Mouse (Mus musculus): ENCODE results near the gene Maz.

Maz gene

DNA sequence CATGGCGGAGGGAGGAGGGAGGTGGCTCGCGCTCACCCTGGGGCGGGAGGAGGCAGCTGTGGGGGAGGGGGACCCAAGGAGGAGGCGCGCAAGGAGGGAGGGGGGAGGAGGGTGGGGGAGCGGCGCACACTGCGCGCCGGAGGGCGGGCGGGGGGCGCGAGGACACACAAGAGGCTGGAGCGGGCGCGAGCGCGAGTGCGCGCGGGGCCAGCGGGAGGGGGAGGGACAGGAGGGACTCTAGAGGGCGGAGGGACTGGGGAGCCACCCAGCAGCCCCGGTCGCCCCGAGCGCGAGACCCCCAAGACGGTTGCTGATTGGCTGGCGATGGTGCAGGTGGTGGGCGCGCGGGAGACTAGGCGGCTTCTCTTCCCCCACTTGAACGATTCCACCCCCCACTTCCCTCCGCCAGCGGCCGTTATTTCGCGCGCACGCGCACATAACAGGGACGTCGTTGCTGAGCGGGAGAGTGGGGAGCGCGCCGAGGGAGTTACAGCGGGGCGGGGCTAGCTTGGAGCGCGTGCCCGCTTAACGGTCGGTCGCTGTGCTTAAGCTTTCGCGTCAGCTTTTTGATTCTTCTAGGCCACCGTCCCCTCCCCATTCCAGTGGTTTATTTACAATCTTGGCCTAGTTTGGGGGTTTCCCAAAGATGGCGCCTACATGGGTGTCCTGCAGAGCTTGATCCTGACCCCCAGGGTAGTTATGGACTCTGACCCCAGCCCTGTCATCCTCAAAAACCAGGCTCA, at the start of gene Maz:
Maz (minus strand) TSS at position 54 of the 743 bp plus-strand sequence.
- peak; percentile 97 to 99 for DNase-seq (ENCODE audit: low read depth in 2 of 2, low spot score in 2 of 2)

DNA sequence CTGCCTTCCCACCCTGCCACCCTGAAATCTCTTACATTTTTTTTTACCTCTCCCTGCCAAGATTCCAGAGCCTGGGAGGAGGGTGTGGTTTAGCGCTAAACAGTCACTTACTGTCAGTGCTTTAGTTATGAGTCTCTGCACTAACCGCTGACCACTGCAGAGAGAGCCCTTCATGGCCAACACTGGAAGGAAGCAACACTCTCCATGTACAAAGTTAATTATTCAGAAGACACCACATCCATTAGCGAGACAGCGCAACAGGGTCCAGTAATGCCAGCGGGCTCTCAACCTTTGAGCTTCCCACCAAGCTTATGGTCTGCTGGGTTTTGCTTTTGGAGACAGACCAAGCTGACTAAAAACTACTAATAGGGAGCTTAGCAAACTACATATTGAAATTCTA, 49.4 kb upstream of the Maz start:
- no peak for DNase-seq (ENCODE audit: low read depth in 2 of 2, low spot score in 2 of 2)

DNA sequence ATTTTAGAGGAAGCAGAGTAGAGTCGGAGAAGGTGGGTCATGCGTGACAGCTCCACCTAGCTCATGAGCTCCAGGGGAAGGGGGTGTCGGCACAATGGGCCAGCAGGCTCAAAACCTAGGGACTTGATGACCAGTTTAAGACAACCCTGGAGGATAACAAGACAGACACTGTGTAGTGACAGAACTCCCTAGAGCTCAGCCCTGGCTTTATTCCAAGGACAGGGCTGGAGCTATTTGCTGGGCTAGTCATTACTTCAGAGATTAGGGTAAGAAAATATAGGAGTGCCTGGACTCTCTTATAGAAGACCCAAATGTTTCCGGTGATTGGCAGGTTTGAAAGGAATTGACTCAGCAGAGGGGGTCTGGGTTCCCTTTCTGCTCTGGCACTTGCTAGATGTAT, 46.4 kb upstream of the Maz start:
- no peak for DNase-seq (ENCODE audit: low read depth in 2 of 2, low spot score in 2 of 2)

DNA sequence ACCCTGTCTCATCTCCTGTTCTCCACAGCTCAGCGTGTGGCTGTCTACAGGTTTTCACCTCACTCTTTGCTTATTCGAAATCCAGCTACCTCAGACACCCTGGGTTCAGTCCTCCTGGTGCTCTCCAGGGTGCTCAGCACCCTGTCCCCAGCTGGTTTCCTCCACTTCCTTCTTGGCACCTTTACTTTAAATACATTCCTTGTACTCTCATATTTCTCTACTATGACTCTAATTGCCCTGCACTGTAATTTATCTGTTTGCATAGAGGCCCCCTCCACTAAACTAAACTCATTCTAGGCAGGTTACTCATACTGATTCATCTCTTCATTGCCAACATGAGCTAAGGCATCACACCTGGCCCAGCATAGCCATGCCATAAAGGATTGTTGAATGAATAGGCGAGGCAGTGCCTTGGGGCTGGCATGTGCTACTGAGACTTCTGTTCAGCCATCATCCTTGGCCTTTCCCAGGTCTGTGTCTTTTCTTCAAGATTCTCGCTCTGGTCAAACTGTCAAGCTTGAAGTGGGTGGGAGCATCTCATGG, 44.1 kb upstream of the Maz start:
- DNase-seq (ENCODE audit: low read depth in 2 of 2, low spot score in 2 of 2): no peak

DNA sequence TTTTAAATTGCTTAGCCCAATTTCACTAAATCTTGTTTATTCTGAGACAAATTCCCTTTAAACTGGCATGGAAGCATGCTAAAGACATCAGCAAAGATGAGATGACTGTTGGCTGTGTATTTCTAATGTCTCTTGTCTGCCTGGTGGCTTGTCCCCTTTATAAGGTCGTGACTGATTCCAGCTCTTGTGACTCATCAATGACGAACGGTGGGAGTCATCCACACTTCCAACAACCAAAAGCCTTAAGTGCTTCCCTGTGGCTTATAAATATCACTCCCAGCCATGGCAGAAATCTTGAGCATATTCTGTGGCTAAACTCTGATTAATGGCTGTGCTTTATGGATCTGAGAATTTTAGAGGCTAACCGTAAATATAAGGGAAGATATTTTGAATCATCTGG, 39.5 kb upstream of the Maz start:
- DNase-seq (ENCODE audit: low read depth in 2 of 2, low spot score in 2 of 2): no peak

DNA sequence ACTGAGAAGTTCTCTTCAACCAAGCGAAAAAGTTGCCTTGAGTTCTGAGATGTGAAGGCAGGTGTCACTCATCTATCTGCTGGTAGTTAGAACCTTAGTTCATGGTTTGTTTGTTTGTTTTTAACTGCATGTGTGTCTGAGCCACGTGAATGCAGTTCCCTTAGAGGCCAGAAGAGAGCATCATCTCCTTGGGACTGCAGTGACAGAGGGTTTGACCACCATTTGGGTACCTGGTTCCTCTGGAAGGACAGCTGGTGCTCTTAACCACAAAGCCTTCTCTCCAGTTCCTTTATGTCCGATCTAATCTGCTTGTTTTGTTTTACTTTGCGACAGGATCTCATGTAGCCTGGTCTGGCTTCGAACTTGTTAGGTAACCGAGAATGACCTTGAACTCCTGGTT, 38.7 kb upstream of the Maz start:
- DNase-seq (ENCODE audit: low read depth in 2 of 2, low spot score in 2 of 2): no peak

- DNase-seq (ENCODE audit: low read depth in 2 of 2, low spot score in 2 of 2): no peak
These were observed 28.3 kb upstream of the Maz start for GRCm38 (mm10) chr7:127055026-127055585.

DNA sequence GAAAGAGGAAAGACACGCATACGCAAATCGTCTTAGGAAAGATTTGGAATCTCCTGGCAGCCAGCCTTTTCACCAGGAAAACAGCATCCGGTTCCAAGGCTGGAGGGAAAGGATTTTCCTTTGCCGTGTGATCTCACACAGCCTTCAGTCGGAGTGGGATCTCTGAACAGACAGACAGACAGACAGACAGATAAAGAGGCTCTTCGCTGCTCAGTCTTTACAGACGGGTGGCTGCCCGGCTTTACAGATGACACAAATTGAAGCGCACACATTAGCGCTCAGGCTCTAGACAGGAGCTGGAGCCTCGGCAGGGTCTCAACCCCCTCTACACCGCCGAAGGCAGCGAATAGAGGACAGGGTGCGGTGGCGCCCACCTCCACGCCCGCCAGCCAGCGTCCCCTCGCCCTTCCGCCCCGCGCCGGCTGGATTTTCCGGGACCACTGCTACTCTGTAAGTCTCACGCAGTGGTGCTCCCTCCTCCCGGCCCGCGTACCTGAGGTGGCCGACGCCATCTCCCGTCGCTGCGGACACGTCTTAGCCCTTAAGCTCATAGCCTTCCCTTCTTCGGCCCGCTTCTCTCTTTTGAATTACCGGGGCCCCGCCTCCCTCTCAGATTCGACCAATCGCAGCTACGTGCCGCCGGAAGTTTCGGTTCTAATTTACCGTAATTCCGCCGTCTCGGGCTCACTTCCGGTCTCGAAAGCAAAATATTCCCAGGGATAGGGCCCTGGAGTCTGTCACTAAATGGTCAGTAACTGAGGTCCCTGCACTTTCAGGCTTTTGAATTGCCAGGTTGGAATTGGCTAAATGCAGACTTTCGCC, 15.2 kb upstream of the Maz start, which contains the start of gene Kif22:
Kif22 (minus strand) TSS at position 621 of the 822 bp plus-strand sequence.
- peak; percentile 65 to 76 for DNase-seq (ENCODE audit: low read depth in 2 of 2, low spot score in 2 of 2)

DNA sequence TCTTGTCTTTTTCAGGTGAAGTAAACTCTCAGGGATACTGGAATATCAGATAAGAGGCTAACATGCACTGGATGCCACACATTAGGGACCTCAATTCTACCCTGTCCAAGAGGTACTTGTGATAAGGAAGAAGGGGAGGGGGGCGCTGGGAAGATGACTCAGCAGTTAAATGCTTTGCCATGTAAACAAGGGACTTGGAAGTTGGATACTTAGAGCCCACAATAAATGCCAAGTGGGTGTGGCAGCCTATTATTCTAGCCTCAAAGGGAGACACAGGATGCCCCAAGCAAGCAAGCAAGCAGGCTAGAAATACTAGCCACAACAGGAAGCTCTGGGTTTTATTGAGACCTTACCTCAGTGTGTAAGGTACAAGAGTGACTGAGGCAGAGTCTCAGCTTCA, 4.4 kb upstream of the Maz start:
- DNase-seq (ENCODE audit: low read depth in 2 of 2, low spot score in 2 of 2): peak in 1 of 2 experiments; percentile 23

GRCm38 (mm10) chr7:127030172-127030571, 3.3 kb upstream of the Maz start:
- no peak for DNase-seq (ENCODE audit: low read depth in 2 of 2, low spot score in 2 of 2)

- no peak for DNase-seq (ENCODE audit: low read depth in 2 of 2, low spot score in 2 of 2)
These were observed 1.0 kb upstream of the Maz start for GRCm38 (mm10) chr7:127027885-127028284.

GRCm38 (mm10) chr7:127026616-127026983, 237 bp downstream of the Maz start:
- no peak for DNase-seq (ENCODE audit: low read depth in 2 of 2, low spot score in 2 of 2)

DNA sequence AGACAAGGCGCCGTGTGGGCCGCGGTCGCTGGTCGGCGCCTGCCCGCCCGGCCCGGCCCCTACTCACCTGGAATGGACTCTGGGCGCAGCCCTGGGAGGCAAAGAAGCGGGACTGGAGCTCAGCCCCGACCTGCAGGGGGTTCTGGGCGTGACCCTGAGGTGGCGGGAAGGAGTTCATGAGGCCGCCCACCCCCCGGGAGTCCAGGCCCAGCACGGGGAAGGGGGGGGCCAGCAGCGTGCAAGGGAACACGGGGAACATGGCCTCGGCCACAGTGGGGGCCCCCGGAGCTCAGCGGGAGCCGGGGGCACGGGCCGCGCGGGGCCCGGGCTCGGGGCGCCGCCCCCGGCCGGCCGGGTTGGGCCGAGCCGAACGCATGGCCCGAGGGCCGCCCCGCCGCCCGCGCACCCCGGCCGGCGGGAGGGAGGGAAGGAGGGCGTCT, 656 bp downstream of the Maz start:
- DNase-seq (ENCODE audit: low read depth in 2 of 2, low spot score in 2 of 2): peak; percentile 41 to 43

DNA sequence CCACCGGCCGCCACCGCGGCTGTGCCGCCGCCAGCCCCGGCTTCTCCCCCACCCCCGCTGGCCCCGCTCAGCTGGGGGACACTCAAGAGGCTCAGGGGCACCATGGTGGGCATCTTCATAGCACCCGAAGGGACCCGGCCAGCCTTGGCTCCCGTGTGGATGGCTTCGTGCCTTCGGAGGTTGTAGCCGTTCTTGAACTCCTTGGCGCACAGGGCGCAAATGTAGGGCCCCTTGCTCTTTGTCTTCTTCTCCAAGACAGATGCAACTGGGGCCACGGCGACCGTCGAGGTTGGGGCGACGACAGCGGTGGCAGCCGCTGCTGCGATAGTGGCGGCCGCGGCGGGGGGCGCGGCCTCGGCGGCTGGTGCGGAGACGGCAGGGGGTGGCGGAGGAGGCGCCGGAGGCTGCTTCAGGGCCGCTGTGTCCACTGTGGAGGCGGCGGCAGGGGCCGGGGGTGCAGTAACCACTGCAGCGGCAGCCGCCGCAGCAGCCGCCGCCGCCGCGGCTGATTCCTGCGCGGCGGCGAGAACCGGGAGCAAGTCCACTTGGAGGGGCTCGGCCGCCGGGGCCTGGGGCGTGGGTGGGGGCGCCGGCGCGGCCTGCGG, 1.2 kb downstream of the Maz start:
- peak in 1 of 2 experiments; percentile 39 for DNase-seq (ENCODE audit: low read depth in 2 of 2, low spot score in 2 of 2)

GRCm38 (mm10) chr7:127024755-127025555, 1.9 kb downstream of the Maz start:
- peak; percentile 69 to 78 for DNase-seq (ENCODE audit: low read depth in 2 of 2, low spot score in 2 of 2)

- peak; percentile 46 to 53 for DNase-seq (ENCODE audit: low read depth in 2 of 2, low spot score in 2 of 2)
These were observed 2.7 kb downstream of the Maz start for GRCm38 (mm10) chr7:127023896-127024690.

DNA sequence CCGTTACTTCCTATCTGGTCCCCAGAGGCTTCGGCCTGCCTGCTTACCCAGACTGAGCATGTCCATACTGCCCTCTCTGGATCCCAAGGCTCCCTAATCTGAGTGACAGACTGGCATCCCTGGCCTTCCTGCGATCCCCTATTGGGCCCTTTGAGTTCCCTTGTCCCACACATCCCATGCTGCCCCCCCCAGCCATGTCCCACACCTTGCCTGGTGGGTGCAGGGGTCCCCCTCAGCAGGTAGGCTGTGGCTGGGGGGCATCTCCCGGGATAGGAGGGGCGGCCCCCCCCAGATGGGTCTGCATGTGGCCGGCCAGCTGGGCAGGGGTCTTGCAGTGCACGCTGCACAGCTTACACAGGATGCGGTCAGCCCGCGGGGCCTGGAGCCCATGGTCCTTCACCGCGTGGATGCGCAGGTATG, 3.6 kb downstream of the Maz start:
- no peak for DNase-seq (ENCODE audit: low read depth in 2 of 2, low spot score in 2 of 2)

DNA sequence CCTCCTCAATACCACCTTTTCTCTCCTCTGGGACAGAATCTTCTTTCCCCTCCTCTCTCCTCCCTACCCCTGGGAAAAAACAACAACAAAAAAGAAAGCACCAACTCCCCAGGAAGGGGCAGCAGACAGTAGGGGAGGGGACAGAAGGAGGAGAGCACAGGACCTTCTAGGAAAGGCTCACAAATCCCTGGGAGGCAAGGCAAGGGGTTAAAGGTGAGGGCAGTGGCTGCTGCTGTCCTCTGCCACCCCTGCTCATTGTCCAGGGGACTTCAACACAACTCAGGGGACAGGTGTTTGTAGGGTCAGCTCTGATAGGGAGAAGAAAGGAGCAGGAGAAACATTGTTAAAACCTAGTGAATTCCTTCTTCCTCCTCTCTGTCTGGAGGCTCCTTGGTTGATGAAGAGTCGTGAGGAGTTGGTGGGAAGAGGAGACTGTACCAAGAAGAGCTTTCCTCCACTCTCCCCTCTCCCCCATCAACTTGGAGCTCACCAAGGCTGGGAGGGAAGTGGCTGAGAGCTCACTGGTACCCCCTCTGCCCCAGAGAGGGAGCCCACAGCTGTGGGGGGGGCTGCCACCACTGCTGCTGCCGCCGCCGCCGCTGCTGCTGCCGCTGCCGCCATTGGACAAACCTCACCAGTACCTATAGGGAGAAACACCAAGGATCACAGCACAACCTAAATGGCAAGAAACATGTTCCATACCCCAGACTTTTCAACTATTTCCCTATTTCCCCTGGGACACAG, 4.1 kb downstream of the Maz start:
- no peak for DNase-seq (ENCODE audit: low read depth in 2 of 2, low spot score in 2 of 2)
